Mouse (Mus musculus) CH12.LX (cell line): ENCODE results near the gene Dnah8. TPM values are rescaled to one million over a fixed set of nuclear protein-coding genes. Genes with fewer than 3 reads are reported as not detected.

Source experiments
- DNase-seq: peaks from one replicate; pipeline ENCODE4 v3.0.0-alpha.2; 2013; ENCODE audit errors: extremely low read depth
- H3K27ac ChIP-seq: 2 replicates; pipeline ENCODE4 v1.5.1; 2012; ENCODE audit warnings: low read depth, mild to moderate bottlenecking, control low read depth, moderate library complexity; ENCODE audit not compliant: insufficient read depth
- H3K27me3 ChIP-seq: replicated peaks from 2 replicates; pipeline ENCODE3; 2012; ENCODE audit warnings: inconsistent platforms
- H3K36me3 ChIP-seq, 2 experiments: replicated peaks in 1 of 2; 2 replicates each; pipeline versions ENCODE3 to v1.6.1; 2012; ENCODE audit warnings: inconsistent platforms in 1 of 2, low read length in 1 of 2, mild to moderate bottlenecking in 1 of 2, mixed read lengths in 1 of 2, moderate library complexity in 1 of 2; ENCODE audit not compliant: control insufficient read depth in 1 of 2, insufficient read depth in 1 of 2
- H3K4me1 ChIP-seq, 2 experiments: 2 replicates each; pipeline ENCODE4 v1.6.1; 2012; ENCODE audit warnings: inconsistent platforms in 1 of 2, moderate library complexity in 1 of 2; ENCODE audit not compliant: insufficient read depth in 2 of 2, control insufficient read depth in 1 of 2
- H3K4me2 ChIP-seq: 2 replicates; pipeline ENCODE4 v1.6.1; 2012; ENCODE audit warnings: low read depth, mild to moderate bottlenecking, control low read depth; ENCODE audit not compliant: poor library complexity, insufficient read depth, severe bottlenecking
- H3K4me3 ChIP-seq, 3 experiments: fragments of 150-350 bp in 1 of 3; sonication (generic) in 1 of 3; replicated peaks in 1 of 3; 2 replicates each; pipeline versions ENCODE3 to v1.5.1; 2011 to 2012; ENCODE audit warnings: low read depth in 2 of 3, low read length in 2 of 3, mild to moderate bottlenecking in 2 of 3, moderate library complexity in 2 of 3, control low read depth in 1 of 3, improper control_type of control experiment in 1 of 3, inconsistent platforms in 1 of 3, mixed read lengths in 1 of 3; ENCODE audit not compliant: poor library complexity in 1 of 3
- H3K79me2 ChIP-seq: replicated peaks from 2 replicates; pipeline ENCODE4 v1.6.1; 2012; ENCODE audit warnings: mild to moderate bottlenecking, moderate library complexity; ENCODE audit not compliant: control insufficient read depth, poor library complexity, insufficient read depth, severe bottlenecking; ENCODE audit errors: extremely low read depth
- H3K9ac ChIP-seq: 2 replicates; pipeline ENCODE4 v1.6.1; 2012; ENCODE audit warnings: low read depth, mild to moderate bottlenecking, control low read depth, moderate library complexity; ENCODE audit not compliant: insufficient read depth
- H3K9me3 ChIP-seq: replicated peaks from 2 replicates; pipeline ENCODE3; 2012; ENCODE audit warnings: low read length, inconsistent platforms, mixed read lengths
- BHLHE40 ChIP-seq: IDR thresholded peaks from 2 replicates; pipeline ENCODE4 v1.6.1; 2011; ENCODE audit warnings: mild to moderate bottlenecking, low read depth, low read length, improper control_type of control experiment
- CHD1 ChIP-seq: IDR thresholded peaks from 2 replicates; pipeline ENCODE4 v1.6.1; 2012; ENCODE audit warnings: low read depth, low read length, improper control_type of control experiment, inconsistent platforms
- CHD2 ChIP-seq: IDR thresholded peaks from 2 replicates; pipeline ENCODE4 v1.6.1; 2011; ENCODE audit warnings: low read length, improper control_type of control experiment
- EP300 ChIP-seq: IDR thresholded peaks from 2 replicates; pipeline ENCODE4 v1.6.1; 2011; ENCODE audit warnings: low read length, improper control_type of control experiment
- GABPA ChIP-seq: IDR thresholded peaks from 2 replicates; pipeline ENCODE4 v1.6.1; 2012; ENCODE audit warnings: low read depth, low read length, improper control_type of control experiment, inconsistent platforms; ENCODE audit not compliant: insufficient replicate concordance
- HCFC1 ChIP-seq: IDR thresholded peaks from 2 replicates; pipeline ENCODE4 v1.6.1; 2012; ENCODE audit warnings: low read depth, mild to moderate bottlenecking, inconsistent platforms, low read length, improper control_type of control experiment
- JUN ChIP-seq: IDR thresholded peaks from 2 replicates; pipeline ENCODE4 v1.6.1; 2011; ENCODE audit warnings: low read depth, mild to moderate bottlenecking, low read length, improper control_type of control experiment, moderate library complexity; ENCODE audit not compliant: insufficient read depth
- JUND ChIP-seq: conservative IDR thresholded peaks from 2 replicates; pipeline ENCODE4 v1.6.1; 2011; ENCODE audit warnings: low read depth, low read length, improper control_type of control experiment
- MAX ChIP-seq: IDR thresholded peaks from 2 replicates; pipeline ENCODE4 v1.6.1; 2011; ENCODE audit warnings: low read length, improper control_type of control experiment
- MAZ ChIP-seq: IDR thresholded peaks from 2 replicates; pipeline ENCODE4 v1.6.1; 2012; ENCODE audit warnings: low read depth, mild to moderate bottlenecking, inconsistent platforms, low read length, improper control_type of control experiment, moderate library complexity
- NELFE ChIP-seq: IDR thresholded peaks from 2 replicates; pipeline ENCODE4 v1.6.1; 2011; ENCODE audit warnings: low read depth, low read length, improper control_type of control experiment
- PAX5 ChIP-seq: IDR thresholded peaks from 2 replicates; pipeline ENCODE4 v1.6.1; 2012; ENCODE audit warnings: low read length, inconsistent platforms, mixed read lengths
- POLR2A ChIP-seq: IDR thresholded peaks from 2 replicates; pipeline ENCODE4 v1.6.1; 2011; ENCODE audit warnings: low read depth, mild to moderate bottlenecking, improper control_type of control experiment, low read length
- RAD21 ChIP-seq: IDR thresholded peaks from 2 replicates; pipeline ENCODE4 v1.6.1; 2011; ENCODE audit warnings: low read depth, mild to moderate bottlenecking, low read length, improper control_type of control experiment, moderate library complexity
- SIN3A ChIP-seq: IDR thresholded peaks from 2 replicates; pipeline ENCODE4 v1.6.1; 2012; ENCODE audit warnings: low read length, improper control_type of control experiment, inconsistent platforms
- TBP ChIP-seq: conservative IDR thresholded peaks from 2 replicates; pipeline ENCODE4 v1.6.1; 2011; ENCODE audit warnings: low read depth, low read length, improper control_type of control experiment
- UBTF ChIP-seq: IDR thresholded peaks from 2 replicates; pipeline ENCODE4 v1.6.1; 2012; ENCODE audit warnings: low read depth, mild to moderate bottlenecking, inconsistent platforms, low read length, improper control_type of control experiment, moderate library complexity
- USF1 ChIP-seq: IDR thresholded peaks from 2 replicates; pipeline ENCODE4 v1.6.1; 2014; ENCODE audit warnings: low read depth, mild to moderate bottlenecking, inconsistent platforms, low read length, improper control_type of control experiment
- USF2 ChIP-seq: conservative IDR thresholded peaks from 2 replicates; pipeline ENCODE4 v1.6.1; 2011; ENCODE audit warnings: low read depth, low read length, improper control_type of control experiment
- ZC3H11A ChIP-seq: IDR thresholded peaks from 2 replicates; pipeline ENCODE4 v1.6.1; 2012; ENCODE audit warnings: low read depth, mild to moderate bottlenecking, inconsistent platforms, low read length, improper control_type of control experiment
- ZKSCAN1 ChIP-seq: IDR thresholded peaks from 2 replicates; pipeline ENCODE4 v1.6.1; 2012; ENCODE audit warnings: low read depth, inconsistent platforms, low read length, improper control_type of control experiment, borderline replicate concordance
- ZNF384 ChIP-seq: IDR thresholded peaks from 2 replicates; pipeline ENCODE4 v1.6.1; 2012; ENCODE audit warnings: low read depth, low read length, improper control_type of control experiment, inconsistent platforms
- dilution Hi-C: fragments of 300-500 bp; cut with MboI; formaldehyde crosslinking; loops from 2 replicates; pipeline ENCODE4 v1.14.3; 2020; ENCODE audit warnings: low sequenced_read_pairs; ENCODE audit not compliant: extremely low pct_unique_long_range_greater_than_20kb, extremely low pct_ligation_motif_present
- in situ Hi-C: fragments of 300-500 bp; cut with MboI; formaldehyde crosslinking; loops from 3 replicates; pipeline ENCODE4 v1.14.3; 2019; ENCODE audit warnings: low sequenced_read_pairs, low pct_ligation_motif_present, low pct_unique_long_range_greater_than_20kb, mixed read lengths
- polyA plus RNA-seq: library from polyadenylated mRNA; unstranded; fragments of >175 nt; gene quantifications from 2 replicates; pipeline ENCODE4 v1.2.1, GENCODE M21; 2012; ENCODE audit warnings: low read depth; ENCODE audit not compliant: insufficient read length
- total RNA-seq, 2 experiments: library from RNA; depleted of rRNA; stranded (reverse); fragments of 300-350 nt in 1 of 2; fragments of >200 nt in 1 of 2; gene quantifications; 2 replicates each; pipeline ENCODE4 v1.2.3; 2012 to 2014

The Dnah8 gene
- total and polyA plus RNA-seq, 3 experiments = 0.09 to 0.99 TPM; not detected in 1

DNA sequence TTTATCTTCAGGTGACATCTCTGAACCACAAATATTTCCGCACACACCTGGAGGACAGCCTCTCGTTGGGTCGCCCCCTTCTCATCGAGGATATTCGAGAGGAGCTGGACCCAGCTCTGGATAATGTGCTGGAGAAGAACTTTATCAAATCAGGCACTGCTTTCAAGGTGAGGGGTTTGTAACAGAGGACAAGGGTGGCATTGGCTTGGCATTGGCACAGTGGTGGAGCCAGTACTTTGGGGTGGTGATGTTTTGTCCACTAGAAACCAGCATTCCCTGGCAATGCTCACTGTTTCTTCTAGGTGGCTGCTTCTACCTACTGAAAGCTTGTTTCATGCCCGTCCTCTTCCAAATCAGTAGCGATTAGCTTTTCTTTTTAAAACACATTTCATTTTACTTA lies 166.7 kb downstream of the Dnah8 start:
- DNase-seq = no peak
- H3K27me3 ChIP-seq = no peaks in the 10 kb centered on the region
- H3K79me2 ChIP-seq = no peaks in the 10 kb centered on the region
- dilution Hi-C loops (no loop called here), in situ Hi-C loops (no loop called here)
- no peak for TF ChIP-seq BHLHE40
- TF ChIP-seq EP300 = no peak
- TF ChIP-seq USF2 = no peak
- TF ChIP-seq ZNF384 = no peak
- no peak for TF ChIP-seq POLR2A
- no peak for TF ChIP-seq UBTF
- TF ChIP-seq RAD21 = no peak
- H3K27ac ChIP-seq = no peak overlapping the region
- no peak overlapping the region for H3K4me3 ChIP-seq
- no peaks in the 10 kb centered on the region for H3K4me1 ChIP-seq
- no peaks in the 10 kb centered on the region for H3K9me3 ChIP-seq
- no peaks in the 10 kb centered on the region for H3K36me3 ChIP-seq
- H3K9ac ChIP-seq = no peak overlapping the region
- no peak overlapping the region for H3K4me2 ChIP-seq

GRCm38 (mm10) chr17:30792396-30792795 lies 168.2 kb downstream of the Dnah8 start:
- Histone ChIP-seq H3K36me3 (no peaks in the 10 kb centered on the region), H3K9me3 (no peaks in the 10 kb centered on the region), H3K4me3 (no peak overlapping the region), H3K27me3 (no peaks in the 10 kb centered on the region), H3K9ac (no peak overlapping the region), H3K4me2 (no peak overlapping the region), H3K4me1 (no peaks in the 10 kb centered on the region), H3K27ac (no peak overlapping the region), H3K79me2 (no peaks in the 10 kb centered on the region)
- DNase-seq = no peak
- dilution Hi-C loops (no loop called here), in situ Hi-C loops (no loop called here)
- TF ChIP-seq NELFE (no peak), HCFC1 (no peak), GABPA (no peak), USF1 (no peak), ZC3H11A (no peak), JUN (no peak), PAX5 (no peak), SIN3A (no peak), TBP (no peak), CHD2 (no peak), ZKSCAN1 (no peak), JUND (no peak), CHD1 (no peak), EP300 (no peak), MAZ (no peak), MAX (no peak), RAD21 (no peak)
